Mouse (Mus musculus) activated CD4-positive, CD25-positive, alpha-beta regulatory T cell, adult 4 months (primary cell): Measurements from ENCODE around the gene Chd3. TPM values are rescaled to one million over a fixed set of nuclear protein-coding genes. Genes with fewer than 3 reads are reported as not detected.
A peak's percentile ranks its signal among the peaks of the same experiment; 100 is the strongest.
"Not testable (repeated sequence)": the region's sequence is repeated elsewhere in the genome, so short reads cannot be mapped to it uniquely, and the experiment has no call there.

ENCODE experiments used
- ATAC-seq: one replicate; pipeline ENCODE4 v1.8.0; 2017
- polyA plus RNA-seq, 2 experiments: library from polyadenylated mRNA; unstranded; fragments of 100-300 nt; shearing (Covaris generic); gene quantifications; one replicate each; pipeline ENCODE4 v1.2.1; 2017

Chd3 gene
- polyA plus RNA-seq, 2 experiments from 2014 or later: 58.7 to 62.7 TPM

- ATAC-seq: no peak
These were observed 37.1 kb upstream of the Chd3 start for GRCm38 (mm10) chr11:69406282-69406681.

GRCm38 (mm10) chr11:69405397-69406200 is 36.4 kb upstream of the Chd3 start:
- ATAC-seq: no peak

GRCm38 (mm10) chr11:69404595-69405396 is 35.6 kb upstream of the Chd3 start:
- no peak for ATAC-seq

- no peak for ATAC-seq
These were observed 34.7 kb upstream of the Chd3 start for GRCm38 (mm10) chr11:69403691-69404594.

GRCm38 (mm10) chr11:69401987-69402386 is 32.8 kb upstream of the Chd3 start:
- ATAC-seq: no peak

GRCm38 (mm10) chr11:69401210-69401637 is 32.0 kb upstream of the Chd3 start:
- peak; percentile 81 for ATAC-seq

- no peak for ATAC-seq
These were observed 31.1 kb upstream of the Chd3 start for GRCm38 (mm10) chr11:69400083-69400850.

GRCm38 (mm10) chr11:69399201-69400082 is 30.2 kb upstream of the Chd3 start:
- no peak for ATAC-seq

- no peak for ATAC-seq
These were observed 29.4 kb upstream of the Chd3 start for GRCm38 (mm10) chr11:69398486-69399200.

GRCm38 (mm10) chr11:69398059-69398458 is 28.9 kb upstream of the Chd3 start, which contains the start of gene Tmem88:
Gene Tmem88, minus strand, starts transcription at chr11:69398234.
- ATAC-seq: no peak

- no peak for ATAC-seq
These were observed 28.4 kb upstream of the Chd3 start for GRCm38 (mm10) chr11:69397581-69398057.

- ATAC-seq: no peak
These were observed 27.6 kb upstream of the Chd3 start for GRCm38 (mm10) chr11:69396772-69397171.

- peak; percentile 87 for ATAC-seq
These were observed 26.6 kb upstream of the Chd3 start for GRCm38 (mm10) chr11:69395634-69396373.

- ATAC-seq: peak; percentile 65
These were observed 26.0 kb upstream of the Chd3 start, which contains the start of the genes Naa38 and Cyb5d1 for GRCm38 (mm10) chr11:69395235-69395633. Gene Naa38, plus strand, starts transcription at chr11:69395487. Gene Cyb5d1, minus strand, starts transcription at chr11:69395631.

- not testable (repeated sequence) for ATAC-seq
These were observed 25.5 kb upstream of the Chd3 start for GRCm38 (mm10) chr11:69394591-69395167.

- ATAC-seq: no peak
These were observed 21.3 kb upstream of the Chd3 start for GRCm38 (mm10) chr11:69390400-69391034.

- no peak for ATAC-seq
These were observed 20.6 kb upstream of the Chd3 start for GRCm38 (mm10) chr11:69389531-69390399.
